Mouse (Mus musculus) embryonic facial prominence, embryonic 10.5 days (tissue): ENCODE data around the gene Slc16a4. TPM values are rescaled to one million over a fixed set of nuclear protein-coding genes. Genes with fewer than 3 reads are reported as not detected.

Experiments
- DNase-seq: peaks from one replicate; pipeline ENCODE4 v3.0.0-alpha.2; 2017; ENCODE audit warnings: low spot score
- H3K27ac ChIP-seq: fragments of 300-500 bp; sonication (generic); replicated peaks from 2 replicates; pipeline ENCODE4 v1.5.1; 2016; ENCODE audit warnings: mild to moderate bottlenecking
- H3K27me3 ChIP-seq: fragments of 300-500 bp; sonication (generic); replicated peaks from 2 replicates; pipeline ENCODE4 v1.6.1; 2016; ENCODE audit warnings: low read depth, mild to moderate bottlenecking; ENCODE audit not compliant: poor library complexity, severe bottlenecking
- H3K36me3 ChIP-seq: fragments of 300-500 bp; sonication (generic); replicated peaks from 2 replicates; pipeline ENCODE4 v1.6.1; 2016; ENCODE audit warnings: mild to moderate bottlenecking, moderate library complexity
- H3K4me1 ChIP-seq: fragments of 300-500 bp; sonication (generic); 2 replicates; pipeline ENCODE4 v1.6.1; 2016
- H3K4me3 ChIP-seq: fragments of 300-500 bp; sonication (generic); 2 replicates; pipeline ENCODE4 v1.5.1; 2016; ENCODE audit warnings: mild to moderate bottlenecking, moderate library complexity
- H3K9me3 ChIP-seq: fragments of 300-500 bp; sonication (generic); 2 replicates; pipeline ENCODE4 v1.6.1; 2016; ENCODE audit warnings: mild to moderate bottlenecking
- WGBS: fragments of 180-500 bp; shearing (Covaris S2); methylation state at CpG from one replicate; pipeline ENCODE4 v1.1.7; 2016; 5-methylcytosine and 5-hydroxymethylcytosine counted together
- polyA plus RNA-seq: library from polyadenylated mRNA; unstranded; fragments of >200 nt; fragmentation: Nextera tagmentation; extraction: Ambion mirVana; gene quantifications from 2 replicates; pipeline ENCODE4 v1.2.1, GENCODE M21; 2016

Gene Slc16a4
- 2.1 and 2.5 TPM in 2 replicates for polyA plus RNA-seq

GRCm38 (mm10) chr3:107290764-107291381 lies at the start of gene Slc16a4:
Slc16a4 (plus strand) TSS chr3:107291230.
- DNase-seq: peak; percentile 70
- Histone ChIP-seq H3K36me3 (peaks cover 16% of the 10 kb centered on the region; the same call in 1 of the 2 replicates), H3K27ac (peak within 1 kb of the TSS; percentile 48), H3K9me3 (no peaks in the 10 kb centered on the region), H3K4me3 (no peak within 1 kb of the TSS), H3K4me1 (peaks cover 15% of the 10 kb centered on the region), H3K27me3 (no peaks in the 10 kb centered on the region)
- 25% methylated on average over 9 of the region's 9 CpGs for WGBS

GRCm38 (mm10) chr3:107241389-107242094 lies 49.5 kb upstream of the Slc16a4 start:
- no peak overlapping the region for H3K27ac ChIP-seq
- no peak overlapping the region for H3K4me3 ChIP-seq
- no peaks in the 10 kb centered on the region for H3K9me3 ChIP-seq
- no peaks in the 10 kb centered on the region for H3K27me3 ChIP-seq
- no peaks in the 10 kb centered on the region for H3K36me3 ChIP-seq
- 44% methylated on average over 14 of the region's 14 CpGs for WGBS
- H3K4me1 ChIP-seq: peaks cover 11% of the 10 kb centered on the region
- no peak for DNase-seq

- Histone ChIP-seq H3K27ac (no peak overlapping the region), H3K4me3 (no peak overlapping the region), H3K9me3 (no peaks in the 10 kb centered on the region), H3K27me3 (no peaks in the 10 kb centered on the region), H3K36me3 (no peaks in the 10 kb centered on the region), H3K4me1 (peaks cover 15% of the 10 kb centered on the region; the same call in 1 of the 2 replicates)
- 77% methylated on average over 6 of the region's 6 CpGs for WGBS
- DNase-seq: no peak
Measured at GRCm38 (mm10) chr3:107246876-107247275, 44.2 kb upstream of the Slc16a4 start.

- 52% methylated on average over 3 of the region's 3 CpGs for WGBS
- Histone ChIP-seq H3K27me3 (no peaks in the 10 kb centered on the region; the same call in 1 of the 2 replicates), H3K36me3 (no peaks in the 10 kb centered on the region), H3K4me1 (peaks cover 19% of the 10 kb centered on the region; the same call in 1 of the 2 replicates), H3K9me3 (no peaks in the 10 kb centered on the region), H3K4me3 (no peak overlapping the region), H3K27ac (no peak overlapping the region)
- no peak for DNase-seq
Measured at GRCm38 (mm10) chr3:107249042-107249441, 42.0 kb upstream of the Slc16a4 start.

- no peak for DNase-seq
- WGBS: 76% methylated on average over 2 of the region's 2 CpGs
- no peak overlapping the region for H3K4me3 ChIP-seq
- no peak overlapping the region for H3K27ac ChIP-seq
- no peaks in the 10 kb centered on the region for H3K9me3 ChIP-seq
- H3K4me1 ChIP-seq: peaks cover 19% of the 10 kb centered on the region; the same call in 1 of the 2 replicates
- no peaks in the 10 kb centered on the region for H3K36me3 ChIP-seq
- H3K27me3 ChIP-seq: no peaks in the 10 kb centered on the region; the same call in 1 of the 2 replicates
Measured at GRCm38 (mm10) chr3:107250320-107250719, 40.7 kb upstream of the Slc16a4 start.

- H3K27me3 ChIP-seq: no peaks in the 10 kb centered on the region; the same call in 1 of the 2 replicates
- WGBS: 81% methylated on average over 4 of the region's 4 CpGs
- H3K27ac ChIP-seq: no peak overlapping the region
- no peak for DNase-seq
- H3K4me3 ChIP-seq: no peak overlapping the region
- H3K4me1 ChIP-seq: peaks cover 16% of the 10 kb centered on the region; the same call in 1 of the 2 replicates
- H3K36me3 ChIP-seq: no peaks in the 10 kb centered on the region
- no peaks in the 10 kb centered on the region for H3K9me3 ChIP-seq
Measured at GRCm38 (mm10) chr3:107252035-107252434, 39.0 kb upstream of the Slc16a4 start.

GRCm38 (mm10) chr3:107253925-107254324 lies 37.1 kb upstream of the Slc16a4 start:
- no peaks in the 10 kb centered on the region for H3K36me3 ChIP-seq
- H3K27me3 ChIP-seq: no peaks in the 10 kb centered on the region; the same call in 1 of the 2 replicates
- H3K27ac ChIP-seq: no peak overlapping the region
- 0 out of 2 replicates have a peak, but pooled peaks cover 11% of the 10 kb centered on the region for H3K4me1 ChIP-seq
- no peak for DNase-seq
- H3K9me3 ChIP-seq: no peaks in the 10 kb centered on the region
- H3K4me3 ChIP-seq: no peak overlapping the region
- WGBS: 82% methylated on average over 5 of the region's 5 CpGs

GRCm38 (mm10) chr3:107255992-107256391 lies 35.0 kb upstream of the Slc16a4 start:
- 82% methylated on average over 3 of the region's 3 CpGs for WGBS
- Histone ChIP-seq H3K4me3 (no peak overlapping the region), H3K9me3 (no peaks in the 10 kb centered on the region), H3K27ac (no peak overlapping the region), H3K27me3 (no peaks in the 10 kb centered on the region; the same call in 1 of the 2 replicates), H3K4me1 (peaks cover 9% of the 10 kb centered on the region), H3K36me3 (no peaks in the 10 kb centered on the region)
- no peak for DNase-seq

GRCm38 (mm10) chr3:107256724-107257123 lies 34.3 kb upstream of the Slc16a4 start:
- Histone ChIP-seq H3K4me3 (no peak overlapping the region), H3K36me3 (no peaks in the 10 kb centered on the region), H3K4me1 (peaks cover 17% of the 10 kb centered on the region), H3K9me3 (no peaks in the 10 kb centered on the region), H3K27me3 (no peaks in the 10 kb centered on the region; the same call in 1 of the 2 replicates), H3K27ac (no peak overlapping the region)
- WGBS: 80% methylated on average over 7 of the region's 7 CpGs
- DNase-seq: no peak

- no peak for DNase-seq
- H3K4me3 ChIP-seq: no peak overlapping the region
- H3K27me3 ChIP-seq: no peaks in the 10 kb centered on the region; the same call in 1 of the 2 replicates
- H3K9me3 ChIP-seq: no peaks in the 10 kb centered on the region
- peaks cover 15% of the 10 kb centered on the region for H3K4me1 ChIP-seq
- no peaks in the 10 kb centered on the region for H3K36me3 ChIP-seq
- no peak overlapping the region for H3K27ac ChIP-seq
- 61% methylated on average over 5 of the region's 5 CpGs for WGBS
Measured at GRCm38 (mm10) chr3:107257924-107258323, 33.1 kb upstream of the Slc16a4 start.

- H3K27ac ChIP-seq: peak overlapping the region; percentile 69
- no peaks in the 10 kb centered on the region for H3K36me3 ChIP-seq
- H3K27me3 ChIP-seq: no peaks in the 10 kb centered on the region
- H3K4me1 ChIP-seq: peaks cover 15% of the 10 kb centered on the region
- H3K4me3 ChIP-seq: no peak overlapping the region
- H3K9me3 ChIP-seq: no peaks in the 10 kb centered on the region
- peak; percentile 65 for DNase-seq
- WGBS: 33% methylated on average over 8 of the region's 8 CpGs
Measured at GRCm38 (mm10) chr3:107260956-107261850, 29.8 kb upstream of the Slc16a4 start.

GRCm38 (mm10) chr3:107261851-107262165 lies 29.2 kb upstream of the Slc16a4 start:
- Histone ChIP-seq H3K27me3 (no peaks in the 10 kb centered on the region), H3K36me3 (no peaks in the 10 kb centered on the region), H3K9me3 (no peaks in the 10 kb centered on the region), H3K4me3 (no peak overlapping the region), H3K27ac (peak overlapping the region; percentile 51; the same call in 1 of the 2 replicates), H3K4me1 (peaks cover 15% of the 10 kb centered on the region)
- no peak for DNase-seq
- WGBS: 43% methylated on average over 7 of the region's 7 CpGs
